Mouse (Mus musculus) midbrain, embryonic 12.5 days (tissue): ENCODE data around the gene Olfr120. TPM values are rescaled to one million over a fixed set of nuclear protein-coding genes. Genes with fewer than 3 reads are reported as not detected.
"Not testable (repeated sequence)": the region's sequence is repeated elsewhere in the genome, so short reads cannot be mapped to it uniquely, and the experiment has no call there.

Experiments used
- ATAC-seq: fragments of 200-750 bp; cut with Nextera tagmentation; 2 replicates; pipeline ENCODE4 v1.8.0; 2017; ENCODE audit warnings: low read depth, moderate TSS enrichment, moderate library complexity; ENCODE audit not compliant: low FRiP score
- H3K27ac ChIP-seq: fragments of 300-500 bp; sonication (generic); replicated peaks from 2 replicates; pipeline ENCODE4 v1.5.1; 2016; ENCODE audit warnings: mild to moderate bottlenecking
- H3K27me3 ChIP-seq: fragments of 300-500 bp; sonication (generic); 2 replicates; pipeline ENCODE4 v1.6.1; 2016; ENCODE audit warnings: mild to moderate bottlenecking
- H3K36me3 ChIP-seq: fragments of 300-500 bp; sonication (generic); 2 replicates; pipeline ENCODE4 v1.6.1; 2016
- H3K4me1 ChIP-seq: fragments of 300-500 bp; sonication (generic); 2 replicates; pipeline ENCODE4 v1.6.1; 2016
- H3K4me2 ChIP-seq: fragments of 300-500 bp; sonication (generic); replicated peaks from 2 replicates; pipeline ENCODE4 v1.6.1; 2016; ENCODE audit warnings: mild to moderate bottlenecking, moderate library complexity
- H3K4me3 ChIP-seq: fragments of 300-500 bp; sonication (generic); 2 replicates; pipeline ENCODE4 v1.5.1; 2016; ENCODE audit warnings: mild to moderate bottlenecking
- H3K9ac ChIP-seq: fragments of 300-500 bp; sonication (generic); replicated peaks from 2 replicates; pipeline ENCODE4 v1.6.1; 2016; ENCODE audit warnings: mild to moderate bottlenecking, moderate library complexity
- H3K9me3 ChIP-seq: fragments of 300-500 bp; sonication (generic); 2 replicates; pipeline ENCODE4 v1.6.1; 2016; ENCODE audit warnings: mild to moderate bottlenecking
- WGBS: fragments of 180-500 bp; shearing (Covaris S2); methylation state at CpG from one replicate; pipeline ENCODE4 v1.1.7; 2016; 5-methylcytosine and 5-hydroxymethylcytosine counted together
- polyA plus RNA-seq: library from polyadenylated mRNA; unstranded; fragments of >200 nt; fragmentation: Nextera tagmentation; extraction: Ambion mirVana; gene quantifications from 2 replicates; pipeline ENCODE4 v1.2.1, GENCODE M21; 2016

Gene Olfr120
- not detected in 2 replicates for polyA plus RNA-seq

- ATAC-seq: no peak
- H3K9ac ChIP-seq: no peak within 1 kb of the TSS
- WGBS: 70% methylated on average over 1 of the region's 1 CpGs
- no peak within 1 kb of the TSS for H3K4me3 ChIP-seq
- no peaks in the 10 kb centered on the region for H3K9me3 ChIP-seq
- no peaks in the 10 kb centered on the region for H3K27me3 ChIP-seq
- no peak within 1 kb of the TSS for H3K4me2 ChIP-seq
- H3K27ac ChIP-seq: no peak within 1 kb of the TSS
- no peaks in the 10 kb centered on the region for H3K36me3 ChIP-seq
- no peaks in the 10 kb centered on the region for H3K4me1 ChIP-seq
These were observed at the start of gene Olfr120 for GRCm38 (mm10) chr17:37721508-37721907. TSS of gene Olfr120 (plus strand) at chr17:37721808.

- not testable (repeated sequence) for H3K9ac ChIP-seq, H3K27me3 ChIP-seq, ATAC-seq, H3K4me3 ChIP-seq, H3K4me2 ChIP-seq, H3K9me3 ChIP-seq, H3K4me1 ChIP-seq, H3K27ac ChIP-seq, H3K36me3 ChIP-seq
- 78% methylated on average over 1 of the region's 1 CpGs for WGBS
These were observed 25.3 kb upstream of the Olfr120 start, which contains the start of gene Olfr119 for GRCm38 (mm10) chr17:37696264-37696663. TSS of gene Olfr119 (plus strand) at chr17:37696564.

GRCm38 (mm10) chr17:37738070-37738469, 16.5 kb downstream of the Olfr120 start:
- no peaks in the 10 kb centered on the region for H3K27me3 ChIP-seq
- ATAC-seq: no peak
- no peak overlapping the region for H3K9ac ChIP-seq
- no peaks in the 10 kb centered on the region for H3K36me3 ChIP-seq
- no peak overlapping the region for H3K4me3 ChIP-seq
- WGBS: 58% methylated on average over 7 of the region's 7 CpGs
- no peaks in the 10 kb centered on the region for H3K9me3 ChIP-seq
- no peaks in the 10 kb centered on the region for H3K4me1 ChIP-seq
- H3K4me2 ChIP-seq: no peak overlapping the region
- no peak overlapping the region for H3K27ac ChIP-seq

GRCm38 (mm10) chr17:37768307-37768706, 46.7 kb downstream of the Olfr120 start, which contains the start of gene Olfr122:
TSS of gene Olfr122 (plus strand) at chr17:37768607.
- WGBS: 89% methylated on average over 4 of the region's 4 CpGs
- Histone ChIP-seq H3K9ac (no peak within 1 kb of the TSS), H3K4me1 (no peaks in the 10 kb centered on the region), H3K4me2 (no peak within 1 kb of the TSS), H3K27me3 (no peaks in the 10 kb centered on the region), H3K4me3 (no peak within 1 kb of the TSS), H3K36me3 (no peaks in the 10 kb centered on the region), H3K27ac (no peak within 1 kb of the TSS), H3K9me3 (no peaks in the 10 kb centered on the region)
- no peak for ATAC-seq

Other genes with a start within 250 kb of the Olfr120 start
- not detected in 2 replicates for gene H2-M2, start 238.3 kb upstream of the Olfr120 start, polyA plus RNA-seq
- not detected in 2 replicates for gene Olfr110, start 229.3 kb upstream of the Olfr120 start, polyA plus RNA-seq
- gene Olfr111, start 213.8 kb upstream of the Olfr120 start, polyA plus RNA-seq: not detected in 2 replicates
- not detected in 2 replicates for gene Olfr112, start 152.4 kb upstream of the Olfr120 start, polyA plus RNA-seq
- gene Olfr113, start 144.1 kb upstream of the Olfr120 start, polyA plus RNA-seq: not detected in 2 replicates
- not detected in 2 replicates for gene Olfr114, start 129.1 kb upstream of the Olfr120 start, polyA plus RNA-seq
- gene Olfr115, start 94.7 kb upstream of the Olfr120 start, polyA plus RNA-seq: not detected in 2 replicates
- not detected in 2 replicates for gene Olfr116, start 94.6 kb upstream of the Olfr120 start, polyA plus RNA-seq
- not detected in 2 replicates for gene Olfr117, start 58.0 kb upstream of the Olfr120 start, polyA plus RNA-seq
- gene Olfr118, start 54.8 kb upstream of the Olfr120 start, polyA plus RNA-seq: not detected in 2 replicates
- not detected in 2 replicates for gene Olfr119, start 25.2 kb upstream of the Olfr120 start, polyA plus RNA-seq
- gene Olfr121, start 27.0 kb downstream of the Olfr120 start, polyA plus RNA-seq: not detected in 2 replicates
- not detected in 2 replicates for gene Olfr122, start 46.8 kb downstream of the Olfr120 start, polyA plus RNA-seq
- not detected in 2 replicates for gene Olfr123, start 71.7 kb downstream of the Olfr120 start, polyA plus RNA-seq
- not detected in 2 replicates for gene Olfr124, start 78.1 kb downstream of the Olfr120 start, polyA plus RNA-seq
- not detected in 2 replicates for gene Olfr125, start 111.1 kb downstream of the Olfr120 start, polyA plus RNA-seq
- gene Olfr126, start 125.7 kb downstream of the Olfr120 start, polyA plus RNA-seq: not detected in 2 replicates
- gene Olfr127, start 178.6 kb downstream of the Olfr120 start, polyA plus RNA-seq: not detected in 2 replicates
- not detected in 2 replicates for gene Olfr128, start 198.7 kb downstream of the Olfr120 start, polyA plus RNA-seq
- not detected in 2 replicates for gene Olfr761, start 231.3 kb downstream of the Olfr120 start, polyA plus RNA-seq